Comparison of ENCODE assay signal across 26 mouse cellular contexts in the genomic region with DNA sequence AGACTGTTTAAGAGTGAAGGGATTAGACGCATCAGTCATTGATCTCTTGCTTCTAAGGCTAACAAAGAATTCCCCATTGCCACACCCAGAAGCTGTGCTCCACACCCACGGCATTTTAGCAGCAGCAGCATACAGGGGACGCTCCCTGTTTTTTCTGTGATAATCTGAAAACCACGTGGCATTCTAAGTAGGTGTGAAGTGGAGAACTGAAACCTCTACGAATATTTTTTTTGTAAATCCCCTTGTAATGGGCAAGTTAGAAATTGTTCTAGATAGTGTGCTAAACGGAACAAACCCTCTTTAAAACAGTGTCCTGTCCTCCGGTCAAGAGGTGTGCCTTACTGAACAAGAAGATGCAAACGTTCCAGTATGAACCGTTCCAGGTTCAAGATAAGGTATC.
"Had no signal": no experiment of that assay in that cellular context is flagged by ENCODE, and none has a peak within 500 bp of the region (broad histone marks: within the 10 kb centered on the region; RNA-seq: fewer than 3 reads in every experiment).

No protein-coding gene starts in this region.

- H3K4me3 ChIP-seq: heart, adult 2 months; heart, embryonic 13.5 days; heart, embryonic 15.5 days; hindbrain, embryonic 13.5 days; hindbrain, embryonic 15.5 days; kidney, embryonic 15.5 days; layer of hippocampus, adult 2 months; left cerebral cortex, adult 2 months; limb, embryonic 10.5 days; limb, embryonic 12.5 days had no signal

- H3K9ac ChIP-seq: heart, embryonic 13.5 days; heart, embryonic 15.5 days; hindbrain, embryonic 13.5 days; hindbrain, embryonic 15.5 days; kidney, embryonic 15.5 days; limb, embryonic 12.5 days had no signal

- H3K36me3 ChIP-seq: heart, embryonic 13.5 days; heart, embryonic 15.5 days; hindbrain, embryonic 13.5 days; hindbrain, embryonic 15.5 days; kidney, embryonic 15.5 days; limb, embryonic 10.5 days; limb, embryonic 12.5 days had no signal

- H3K27ac ChIP-seq: heart, adult 2 months; heart, embryonic 13.5 days; heart, embryonic 15.5 days; hindbrain, embryonic 13.5 days; hindbrain, embryonic 15.5 days; hindbrain, postnatal 0 days; kidney, embryonic 15.5 days; kidney, postnatal 0 days; layer of hippocampus, adult 2 months; left cerebral cortex, adult 2 months; limb, embryonic 10.5 days; limb, embryonic 12.5 days had no signal

- H3K4me2 ChIP-seq: heart, embryonic 11.5 days; heart, embryonic 13.5 days; heart, embryonic 15.5 days; hindbrain, embryonic 13.5 days; hindbrain, embryonic 15.5 days; kidney, embryonic 15.5 days; limb, embryonic 12.5 days; liver, embryonic 11.5 days had no signal

- H3K27me3 ChIP-seq: heart, embryonic 13.5 days; heart, embryonic 15.5 days; hindbrain, embryonic 13.5 days; hindbrain, embryonic 15.5 days; kidney, embryonic 15.5 days; limb, embryonic 12.5 days had no signal

- H3K4me1 ChIP-seq: heart, embryonic 13.5 days; heart, embryonic 15.5 days; hindbrain, embryonic 13.5 days; hindbrain, embryonic 15.5 days; kidney, embryonic 15.5 days; limb, embryonic 10.5 days had no signal

- DNase-seq: gastrocnemius, postnatal 14 days; gastrocnemius, postnatal 36 days; heart, adult 11 months; heart, adult 2 months; heart, postnatal 14 days; heart, postnatal 36 days; kidney, adult 11 months; kidney, adult 2 months; kidney, adult 9 months; kidney, postnatal 25 days; kidney, postnatal 4 days; liver had no signal

- ATAC-seq: hindbrain, postnatal 0 days; intestine, embryonic 16.5 days had no signal

- H3K9me3 ChIP-seq: heart, embryonic 13.5 days; heart, embryonic 15.5 days; hindbrain, embryonic 13.5 days; hindbrain, embryonic 15.5 days; kidney, embryonic 15.5 days; limb, embryonic 10.5 days; limb, embryonic 12.5 days had no signal
